ENCODE assay signal across 8 mouse cellular contexts in the genomic region with DNA sequence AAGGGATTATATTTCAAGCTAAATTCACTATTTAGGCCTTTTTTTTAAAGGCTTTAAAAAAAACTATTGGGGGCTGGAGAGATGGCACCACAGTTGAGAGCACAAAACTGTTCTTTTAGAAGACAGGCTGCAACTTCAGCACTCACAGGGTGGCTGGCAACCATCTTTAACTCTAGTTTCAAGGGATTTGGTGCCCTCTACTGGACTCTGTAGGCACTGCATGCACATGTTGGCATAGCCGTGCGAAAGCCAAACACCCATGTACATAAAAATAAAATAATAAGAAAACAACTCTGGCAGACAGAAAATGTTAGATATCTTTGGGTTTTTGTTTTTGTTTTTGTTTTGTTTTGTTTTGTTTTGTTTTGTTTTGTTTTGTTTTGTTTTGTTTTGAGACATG. TPM values are rescaled to one million over a fixed set of nuclear protein-coding genes. Genes with fewer than 3 reads are reported as not detected.
DNase-seq lines count a peak whose midpoint lies in the region; ATAC-seq lines count a peak whose summit lies in the region.

No protein-coding gene starts in this region.

- no peak overlapping the region for H3K9ac ChIP-seq in kidney, embryonic 14.5 days (ENCODE audit: low read depth, low read length)

- no peaks in the 10 kb centered on the region for H3K27me3 ChIP-seq in kidney, embryonic 14.5 days (ENCODE audit: control insufficient read depth, insufficient read depth, low read length)

- intact Hi-C loops in heart, postnatal 14 days (cut with DNase I), result loop anchor here (1.0 to 5.0 kb wide), 4 partner anchors 76 to 341 kb away; partner anchors contain the start of gene Rasa3
- intact Hi-C loops in left cerebral cortex, postnatal 25 days (cut with DNase I), result loop anchor here (1.0 to 10.0 kb wide), 3 partner anchors 202 to 339 kb away; no protein-coding TSS in a partner anchor

- no peaks in the 10 kb centered on the region for H3K9me3 ChIP-seq in kidney, embryonic 14.5 days (ENCODE audit: control insufficient read depth, low read length)

- WGBS in kidney, embryonic 14.5 days, result 20% methylated on average over 2 of the region's 2 CpGs

- no peaks in the 10 kb centered on the region for H3K36me3 ChIP-seq in kidney, embryonic 14.5 days (ENCODE audit: control insufficient read depth, insufficient read depth, low read length)

- H3K27ac ChIP-seq in kidney, embryonic 14.5 days (ENCODE audit: low read depth, low read length), result no peak overlapping the region

- ATAC-seq in kidney, embryonic 14.5 days (ENCODE audit: low FRiP score, low TSS enrichment), result no peak
- ATAC-seq in activated CD4-positive, CD25-positive, alpha-beta regulatory T cell, adult 4 months, result peak; percentile 50
- peak; percentile 67 for ATAC-seq in common myeloid progenitor, adult 5-6 weeks (replicated peaks; ENCODE audit: low read depth, poor library complexity, severe bottlenecking)
- peak; percentile 71; the same call in 1 of the 2 replicates for ATAC-seq in neutrophil, adult 5-6 weeks (ENCODE audit: extremely low read depth, insufficient number of reproducible peaks, low FRiP score, poor library complexity, severe bottlenecking)

- no peak overlapping the region for H3K4me2 ChIP-seq in kidney, embryonic 14.5 days (replicated peaks; ENCODE audit: low read depth, low read length)

- DNase-seq in kidney, adult 11 months, result peak; percentile 58
- peak; percentile 78 to 90 for DNase-seq in heart, postnatal 14 days
- DNase-seq in left cerebral cortex, postnatal 25 days (ENCODE audit: low spot score in 2 of 2), result peak; percentile 38 to 65
- peak; percentile 85 for DNase-seq in thymus, postnatal 14 days

- H3K4me3 ChIP-seq in kidney, embryonic 14.5 days (ENCODE audit: low read length), result no peak overlapping the region

- H3K4me1 ChIP-seq in kidney, embryonic 14.5 days (ENCODE audit: control insufficient read depth, insufficient read depth, low read length), result peaks cover 3% of the 10 kb centered on the region

RNA-seq across cellular contexts. Expression of gene Cdc16, which starts 3.8 kb away (rescaled TPM):
- 169 and 211 TPM in 2 replicates for polyA plus RNA-seq in kidney, embryonic 14.5 days (2014; fragmentation: Nextera tagmentation; extraction: Ambion mirVana)
- 10 to 100 TPM; 26.7 to 29.7 TPM for polyA plus RNA-seq in activated CD4-positive, CD25-positive, alpha-beta regulatory T cell, adult 4 months (2017; shearing (Covaris generic))
- total RNA-seq in common myeloid progenitor, adult 5-6 weeks (2017), result 54.1 and 60.0 TPM in 2 replicates
- total RNA-seq in heart, postnatal 14 days (2021), result 10 to 100 TPM; 32.3 to 33.4 TPM
- 10 to 100 TPM; 49.6 to 51.6 TPM for total RNA-seq in left cerebral cortex, postnatal 25 days (2021)
- total RNA-seq in neutrophil, adult 5-6 weeks (2017), result 37.8 and 38.2 TPM in 2 replicates

RNA-seq across cellular contexts. Expression of gene Upf3a, which starts 31.7 kb away (rescaled TPM):
- 41.1 and 46.9 TPM in 2 replicates for polyA plus RNA-seq in kidney, embryonic 14.5 days (2014; fragmentation: Nextera tagmentation; extraction: Ambion mirVana)
- 10 to 100 TPM; 18.6 to 20.1 TPM for polyA plus RNA-seq in activated CD4-positive, CD25-positive, alpha-beta regulatory T cell, adult 4 months (2017; shearing (Covaris generic))
- 24.5 and 31.8 TPM in 2 replicates for total RNA-seq in common myeloid progenitor, adult 5-6 weeks (2017)
- 10 to 100 TPM; 12.0 to 13.3 TPM for total RNA-seq in heart, postnatal 14 days (2021)
- 10 to 100 TPM; 32.5 to 33.8 TPM for total RNA-seq in left cerebral cortex, postnatal 25 days (2021)
- total RNA-seq in neutrophil, adult 5-6 weeks (2017), result 30.1 and 34.1 TPM in 2 replicates

RNA-seq across cellular contexts. Expression of gene Cfap97d2, which starts 48.0 kb away (rescaled TPM):
- polyA plus RNA-seq in kidney, embryonic 14.5 days (2014; fragmentation: Nextera tagmentation; extraction: Ambion mirVana), result 0.11 TPM in 1 of 2 replicates, not detected in the other
- not detected for polyA plus RNA-seq in activated CD4-positive, CD25-positive, alpha-beta regulatory T cell, adult 4 months (2017; shearing (Covaris generic))
- not detected in 2 replicates for total RNA-seq in common myeloid progenitor, adult 5-6 weeks (2017)
- not detected for total RNA-seq in heart, postnatal 14 days (2021)
- total RNA-seq in left cerebral cortex, postnatal 25 days (2021), result 1 to 10 TPM in 1 of 2 experiments, under 1 TPM in 1; 0.76 to 1.4 TPM
- total RNA-seq in neutrophil, adult 5-6 weeks (2017), result not detected in 2 replicates
